Mouse (Mus musculus) c-Kit-positive CD71-positive TER-119-positive erythroid progenitor cells, embryonic 14.5 days (primary cell): ENCODE measurements around the gene Adh5.
"Not testable (repeated sequence)": the region's sequence is repeated elsewhere in the genome, so short reads cannot be mapped to it uniquely, and the experiment has no call there.

Experiments
- DNase-seq: peaks from one replicate; pipeline ENCODE4 v3.0.0-alpha.2; 2013; ENCODE audit warnings: low spot score

The Adh5 gene

GRCm38 (mm10) chr3:138460260-138460659, 17.4 kb downstream of the Adh5 start:
- no peak for DNase-seq

- DNase-seq: no peak
Measured at GRCm38 (mm10) chr3:138461832-138462231, 18.9 kb downstream of the Adh5 start.

DNA sequence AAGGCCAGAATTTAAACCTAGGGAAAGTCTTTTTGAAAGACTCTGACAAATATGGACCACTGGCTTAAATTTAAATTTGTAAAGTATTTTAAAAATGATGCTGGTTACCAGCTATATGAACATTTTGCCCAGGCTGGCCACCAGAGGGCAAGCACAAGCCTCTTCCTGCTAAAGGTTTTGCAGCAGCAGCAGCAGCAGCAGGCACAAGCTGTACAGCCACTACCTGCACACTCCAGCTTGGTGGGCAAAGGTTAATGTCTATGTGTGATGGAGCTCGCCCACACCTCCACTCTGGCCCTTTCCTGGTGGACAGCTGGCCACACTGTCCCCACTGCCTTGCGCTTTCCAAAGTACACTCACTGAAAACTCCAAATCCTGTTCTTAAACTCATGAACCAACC, 20.2 kb downstream of the Adh5 start:
- DNase-seq: no peak

- DNase-seq: no peak
Measured at GRCm38 (mm10) chr3:138463807-138464206, 20.9 kb downstream of the Adh5 start.

- no peak for DNase-seq
Measured at GRCm38 (mm10) chr3:138464573-138465147, 21.8 kb downstream of the Adh5 start.

- DNase-seq: not testable (repeated sequence)
Measured at GRCm38 (mm10) chr3:138466656-138467055, 23.8 kb downstream of the Adh5 start.

DNA sequence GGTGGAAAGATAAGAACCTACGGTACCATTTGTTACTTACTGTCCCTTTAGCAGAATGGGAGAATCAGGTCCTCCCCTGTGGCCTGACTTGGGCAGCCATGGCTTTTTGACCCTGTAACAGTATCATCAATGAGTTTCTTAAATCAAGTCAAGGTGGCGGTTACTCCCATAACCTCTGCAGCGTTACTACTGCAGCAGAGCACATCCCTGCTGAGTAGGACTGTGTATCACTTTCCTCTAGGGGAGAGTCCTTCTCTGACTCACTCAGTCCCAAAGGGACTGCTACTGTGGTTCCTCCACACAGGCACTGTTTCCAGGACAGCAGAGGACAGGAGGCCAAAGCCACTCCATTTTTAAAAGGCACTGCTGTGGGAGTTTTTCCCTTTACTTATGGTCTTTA, 28.2 kb downstream of the Adh5 start:
- DNase-seq: no peak

- peak; percentile 29 for DNase-seq
Measured at GRCm38 (mm10) chr3:138479489-138479888, 36.6 kb downstream of the Adh5 start.

- no peak for DNase-seq
Measured at GRCm38 (mm10) chr3:138481526-138482284, 38.8 kb downstream of the Adh5 start.

GRCm38 (mm10) chr3:138483240-138483639, 40.3 kb downstream of the Adh5 start:
- no peak for DNase-seq

DNA sequence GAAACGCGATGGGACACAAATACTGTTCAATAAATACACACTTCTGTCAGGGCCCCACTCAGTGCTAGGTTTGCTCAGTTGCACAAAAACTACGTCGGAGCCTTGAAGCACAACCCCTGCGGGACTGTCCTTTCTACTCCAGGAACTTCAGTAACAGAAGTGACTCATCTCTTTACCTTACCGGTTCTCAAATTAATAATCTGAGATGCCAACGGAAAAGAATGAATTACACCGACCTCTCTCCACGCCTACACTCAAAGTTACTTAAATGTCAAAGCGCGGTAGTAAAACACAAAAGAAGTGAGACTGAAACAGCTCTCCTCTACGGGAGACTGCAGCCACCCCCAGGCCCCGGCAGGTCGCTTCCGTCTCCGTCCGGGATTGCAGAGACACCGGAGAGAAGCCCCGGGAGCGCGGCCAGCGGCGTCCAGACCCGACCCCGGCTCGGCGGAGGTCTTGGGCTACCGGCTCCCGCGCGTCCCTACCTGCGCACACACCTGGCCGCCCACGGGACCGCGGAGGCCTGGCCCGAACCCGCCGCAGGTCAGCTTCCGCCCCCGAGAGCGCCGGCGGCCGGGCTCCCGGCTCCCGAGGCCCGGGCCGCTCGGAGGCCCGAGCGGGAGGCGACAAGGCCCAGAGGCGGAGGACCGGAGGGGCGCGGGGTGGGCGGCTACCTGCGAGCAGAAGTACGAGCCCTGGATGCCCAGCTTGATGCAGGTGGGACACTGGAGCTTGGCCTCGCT, 45.9 kb downstream of the Adh5 start:
- DNase-seq: peak; percentile 45

DNA sequence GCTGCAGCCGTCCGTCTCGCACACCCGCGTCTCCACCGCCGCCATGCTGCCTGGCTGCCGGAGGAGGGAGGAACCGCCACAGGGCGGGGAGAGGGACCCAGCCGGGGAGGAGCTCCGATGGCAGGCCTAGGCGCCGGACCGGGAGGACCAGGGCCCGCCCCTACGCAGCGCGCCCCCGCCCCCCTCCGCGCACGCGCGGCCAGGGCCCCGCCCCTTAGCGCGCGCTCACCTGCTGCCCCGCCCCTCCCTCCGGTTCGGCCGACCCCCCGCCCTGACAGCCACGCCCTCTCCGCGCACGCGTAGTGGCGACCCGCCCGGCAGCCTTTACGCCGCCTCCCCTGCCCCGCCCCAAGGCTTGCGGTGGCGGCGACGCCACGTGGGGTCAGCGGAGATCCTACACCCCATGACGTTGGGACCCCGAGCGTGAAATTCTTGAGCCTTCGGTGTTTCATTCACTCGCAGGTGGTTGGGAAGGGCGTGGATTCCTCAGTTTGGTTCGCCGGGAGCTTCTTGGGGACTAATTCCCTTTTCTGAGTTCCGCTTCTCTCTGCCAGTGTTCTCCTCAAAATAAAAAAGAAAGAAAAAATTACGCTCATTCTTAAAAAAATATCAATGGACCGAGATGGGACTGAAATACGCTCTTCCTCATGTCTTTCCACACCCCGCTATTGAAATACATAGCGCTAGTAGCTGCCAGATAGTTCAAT, 46.6 kb downstream of the Adh5 start, which contains the start of gene Metap1:
Gene Metap1 (minus strand): TSS at position 189 of the 707 bp plus-strand sequence.
- DNase-seq: peak; percentile 92

DNA sequence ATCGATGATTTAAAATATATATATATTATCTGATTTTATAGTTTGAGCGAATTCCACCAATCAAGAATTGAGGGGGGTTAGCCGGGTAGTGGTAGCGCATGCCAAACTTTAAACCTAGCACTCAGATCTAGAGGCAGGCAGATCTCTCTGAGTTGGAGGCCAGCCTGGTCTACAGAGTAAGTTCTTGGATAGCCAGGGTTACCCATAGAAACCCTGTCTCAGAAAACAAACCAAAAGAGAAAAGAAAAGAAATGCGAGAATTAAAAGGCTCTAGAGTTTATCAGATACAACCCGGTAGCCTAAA, 47.1 kb downstream of the Adh5 start:
- DNase-seq: no peak

DNA sequence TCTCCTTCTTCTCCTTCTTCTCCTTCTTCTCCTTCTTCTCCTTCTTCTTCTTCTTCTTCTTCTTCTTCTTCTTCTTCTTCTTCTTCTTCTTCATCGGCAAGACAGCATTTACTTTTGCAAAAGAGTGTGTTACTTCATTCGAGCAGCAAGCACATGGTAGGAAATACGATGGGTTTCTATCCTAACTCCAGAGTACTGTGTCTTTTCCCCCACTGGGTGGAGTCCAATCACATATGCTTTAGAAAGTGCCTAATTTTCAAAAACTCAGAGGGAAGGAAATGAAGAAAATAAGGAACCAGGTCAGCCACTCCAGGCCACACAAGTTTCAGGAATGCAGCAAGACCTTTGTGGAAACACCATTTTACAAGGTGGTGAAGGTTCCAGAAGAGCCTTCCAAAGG, 50.8 kb downstream of the Adh5 start:
- no peak for DNase-seq

- DNase-seq: no peak
Measured at GRCm38 (mm10) chr3:138494565-138494964, 51.7 kb downstream of the Adh5 start.

- peak; percentile 55 for DNase-seq
Measured at GRCm38 (mm10) chr3:138495166-138496145, 52.6 kb downstream of the Adh5 start.

DNA sequence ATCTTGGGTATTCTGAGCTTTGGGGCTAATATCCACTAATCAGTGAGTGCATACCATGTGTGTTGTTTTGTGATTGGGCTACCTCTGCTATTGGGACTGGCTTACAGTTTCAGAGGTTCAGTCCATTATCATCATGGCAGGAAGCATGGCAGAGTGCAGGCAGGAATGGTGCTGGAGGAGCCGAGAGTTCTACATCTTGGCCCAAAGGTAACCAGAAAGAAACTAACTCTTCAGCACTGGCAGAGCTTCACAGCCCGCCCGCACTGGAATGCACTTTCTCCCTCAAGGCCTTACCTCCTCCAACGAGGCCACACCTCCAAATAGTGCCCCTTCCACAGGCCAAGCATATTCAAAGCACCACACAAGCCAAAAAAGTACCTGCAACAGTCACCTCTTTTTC, 55.8 kb downstream of the Adh5 start:
- DNase-seq: no peak

GRCm38 (mm10) chr3:138499854-138500740, 57.2 kb downstream of the Adh5 start:
- DNase-seq: no peak

DNA sequence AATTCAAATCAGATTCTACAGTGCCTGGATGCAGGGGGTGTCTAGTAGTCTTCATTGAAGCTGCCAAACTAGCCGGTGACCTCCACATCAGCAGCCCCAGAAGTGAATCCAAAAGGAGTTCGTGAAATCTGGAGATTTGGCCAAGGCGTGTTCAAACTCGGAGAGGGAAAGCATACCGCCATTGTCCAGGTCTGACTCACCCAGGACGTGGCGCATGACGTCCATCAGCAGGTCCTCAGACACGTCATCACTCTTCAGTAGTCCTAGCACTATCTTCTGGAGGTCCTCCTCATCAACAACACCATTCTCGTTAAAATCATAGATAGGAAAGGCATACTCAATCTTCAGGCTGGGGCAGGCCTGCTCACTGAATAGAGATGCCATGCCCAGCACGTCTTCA, 60.9 kb downstream of the Adh5 start:
- no peak for DNase-seq
